Mouse (Mus musculus) ES-E14 (cell line): Measurements from ENCODE around the gene Il1a. TPM values are rescaled to one million over a fixed set of nuclear protein-coding genes. Genes with fewer than 3 reads are reported as not detected.

ENCODE experiments used
- DNase-seq: peaks from one replicate; pipeline ENCODE4 v3.0.0-alpha.2; 2013; ENCODE audit warnings: low read depth, low spot score
- H3K27ac ChIP-seq: 2 replicates; pipeline ENCODE4 v1.5.1; 2012; ENCODE audit warnings: low read depth, mild to moderate bottlenecking, low read length, moderate library complexity, mixed read lengths; ENCODE audit not compliant: poor library complexity, insufficient read depth, severe bottlenecking
- H3K36me3 ChIP-seq: 2 replicates; pipeline ENCODE4 v1.6.1; 2012; ENCODE audit warnings: mild to moderate bottlenecking, low read length, moderate library complexity, mixed read lengths; ENCODE audit not compliant: control insufficient read depth, poor library complexity, insufficient read depth, severe bottlenecking
- H3K4me1 ChIP-seq, 2 experiments: fragments of 150-350 bp in 1 of 2; sonication (generic) in 1 of 2; 2 replicates each; pipeline ENCODE4 v1.6.1; 2012; ENCODE audit warnings: low read length in 2 of 2, mild to moderate bottlenecking in 1 of 2, mixed read lengths in 1 of 2; ENCODE audit not compliant: control insufficient read depth in 2 of 2, insufficient read depth in 2 of 2, poor library complexity in 1 of 2
- H3K4me3 ChIP-seq, 2 experiments: fragments of 150-350 bp in 1 of 2; sonication (generic) in 1 of 2; 2 replicates each; pipeline ENCODE4 v1.5.1; 2012; ENCODE audit warnings: low read length in 2 of 2, low read depth in 1 of 2, mild to moderate bottlenecking in 1 of 2, mixed read lengths in 1 of 2; ENCODE audit not compliant: insufficient read depth in 1 of 2, poor library complexity in 1 of 2, severe bottlenecking in 1 of 2
- H3K9ac ChIP-seq: 2 replicates; pipeline ENCODE4 v1.6.1; 2012; ENCODE audit warnings: low read depth, mild to moderate bottlenecking, low read length, mixed read lengths; ENCODE audit not compliant: poor library complexity, insufficient read depth, severe bottlenecking
- H3K9me3 ChIP-seq: fragments of 150-350 bp; sonication (generic); 2 replicates; pipeline ENCODE4 v1.6.1; 2012; ENCODE audit warnings: low read depth, mild to moderate bottlenecking, low read length; ENCODE audit not compliant: control insufficient read depth, insufficient read depth
- CHD2 ChIP-seq: IDR thresholded peaks from 2 replicates; pipeline ENCODE4 v1.6.1; 2014; ENCODE audit warnings: mild to moderate bottlenecking, low read depth, low read length, inconsistent platforms
- HCFC1 ChIP-seq: IDR thresholded peaks from 2 replicates; pipeline ENCODE4 v1.6.1; 2012; ENCODE audit warnings: low read length, inconsistent platforms, borderline replicate concordance; ENCODE audit not compliant: insufficient read depth
- MAFK ChIP-seq: IDR thresholded peaks from 2 replicates; pipeline ENCODE4 v1.6.1; 2014; ENCODE audit warnings: mild to moderate bottlenecking, low read depth, low read length, inconsistent platforms; ENCODE audit not compliant: insufficient read depth
- ZC3H11A ChIP-seq: IDR thresholded peaks from 2 replicates; pipeline ENCODE4 v1.6.1; 2012; ENCODE audit warnings: low read depth, mild to moderate bottlenecking, inconsistent platforms, low read length, borderline replicate concordance
- ZNF384 ChIP-seq: IDR thresholded peaks from 2 replicates; pipeline ENCODE4 v1.6.1; 2012; ENCODE audit warnings: low read depth, low read length, inconsistent platforms
- in situ Hi-C, 2 experiments: fragments of 600-800 bp; cut with MboI; formaldehyde crosslinking; loops; one replicate each; pipeline ENCODE4 v1.15.1; 2025; ENCODE audit warnings: low sequenced_read_pairs in 2 of 2, inconsistent platforms in 1 of 2; ENCODE audit not compliant: unreplicated experiment in 2 of 2
- total RNA-seq: library from RNA; depleted of rRNA; stranded (reverse); fragments of 300-350 nt; gene quantifications from 2 replicates; pipeline ENCODE4 v1.2.3, GENCODE M21; 2012

Gene Il1a
- total RNA-seq, 1 experiment, result not detected

GRCm38 (mm10) chr2:129269161-129269643, 40.6 kb downstream of the Il1a start:
- no peak for TF ChIP-seq HCFC1
- TF ChIP-seq MAFK, result no peak
- no peak for TF ChIP-seq ZNF384
- DNase-seq, result no peak
- Histone ChIP-seq H3K9me3 (no peaks in the 10 kb centered on the region; the same call in 1 of the 2 replicates), H3K27ac (no peak overlapping the region), H3K9ac (no peak overlapping the region), H3K4me1 (no peaks in the 10 kb centered on the region), H3K4me3 (no peak overlapping the region), H3K36me3 (peaks cover 25% of the 10 kb centered on the region)
- in situ Hi-C loops, result no loop called here

DNA sequence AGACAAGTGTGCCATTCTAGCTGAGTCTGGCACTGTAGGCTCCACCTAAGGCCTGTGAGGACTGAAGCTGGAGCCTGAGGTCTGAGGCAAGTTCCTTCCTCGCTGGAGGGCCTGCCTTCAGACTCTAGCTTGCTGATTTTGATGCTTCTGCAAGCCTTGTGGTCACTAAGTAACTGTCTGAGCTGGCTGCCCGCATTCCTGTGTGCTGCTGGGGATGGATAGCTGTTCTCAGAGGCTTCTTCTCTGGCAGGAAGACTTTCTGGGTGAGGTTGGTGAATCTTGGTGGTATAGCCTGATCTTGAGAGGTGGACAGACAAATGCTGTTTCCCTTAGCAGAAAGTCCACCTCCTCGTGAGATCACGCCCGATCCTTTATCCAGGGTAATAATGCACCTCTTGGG, 42.0 kb downstream of the Il1a start:
- no peaks in the 10 kb centered on the region for H3K4me1 ChIP-seq
- H3K9me3 ChIP-seq, result no peaks in the 10 kb centered on the region; the same call in 1 of the 2 replicates
- TF ChIP-seq HCFC1 (no peak), CHD2 (no peak), ZC3H11A (no peak), MAFK (no peak)
- no peak for DNase-seq
- peaks cover 23% of the 10 kb centered on the region for H3K36me3 ChIP-seq
- H3K27ac ChIP-seq, result no peak overlapping the region
- H3K9ac ChIP-seq, result no peak overlapping the region
- in situ Hi-C loops, result no loop called here
- H3K4me3 ChIP-seq, result no peak overlapping the region

- Histone ChIP-seq H3K36me3 (peaks cover 14% of the 10 kb centered on the region), H3K4me1 (no peaks in the 10 kb centered on the region), H3K4me3 (no peak overlapping the region), H3K9me3 (no peaks in the 10 kb centered on the region; the same call in 1 of the 2 replicates), H3K9ac (no peak overlapping the region), H3K27ac (no peak overlapping the region)
- in situ Hi-C loops, result no loop called here
- DNase-seq, result no peak
- TF ChIP-seq ZC3H11A, result no peak
Observed at GRCm38 (mm10) chr2:129265316-129265715, 44.5 kb downstream of the Il1a start.

DNA sequence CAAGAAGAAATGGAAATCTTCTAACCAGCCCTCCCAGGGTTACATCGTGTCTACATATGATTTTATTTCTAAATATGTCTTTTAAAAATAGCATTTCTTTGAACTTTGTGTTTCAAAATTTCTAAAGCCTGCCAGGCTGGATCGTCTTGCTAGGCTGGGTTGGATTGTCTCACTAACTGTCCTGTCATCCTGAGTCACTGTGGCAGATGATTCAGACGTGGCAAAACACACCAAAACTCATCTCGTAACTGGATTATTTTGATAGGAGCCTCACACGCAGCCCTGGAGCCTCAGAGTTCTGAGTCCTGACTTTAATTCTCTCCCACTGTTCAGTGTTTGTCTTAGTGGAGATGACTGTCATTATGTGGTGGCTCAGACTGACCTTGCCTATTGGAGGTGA, 46.7 kb downstream of the Il1a start:
- TF ChIP-seq ZNF384, result no peak
- no peak for TF ChIP-seq MAFK
- no peak for TF ChIP-seq CHD2
- TF ChIP-seq HCFC1, result no peak
- TF ChIP-seq ZC3H11A, result no peak
- no peaks in the 10 kb centered on the region for H3K36me3 ChIP-seq
- H3K9ac ChIP-seq, result no peak overlapping the region
- H3K4me1 ChIP-seq, result peaks cover 0 to 6% of the 10 kb centered on the region in 2 experiments; a peak in 1 of 4 replicates
- no peaks in the 10 kb centered on the region; the same call in 1 of the 2 replicates for H3K9me3 ChIP-seq
- no peak overlapping the region for H3K27ac ChIP-seq
- no peak for DNase-seq
- in situ Hi-C loops, result no loop called here
- H3K4me3 ChIP-seq, result no peak overlapping the region

GRCm38 (mm10) chr2:129261151-129261794, 48.5 kb downstream of the Il1a start:
- Histone ChIP-seq H3K27ac (no peak overlapping the region), H3K9me3 (no peaks in the 10 kb centered on the region; the same call in 1 of the 2 replicates), H3K4me1 (peaks cover 0 to 8% of the 10 kb centered on the region in 2 experiments; a peak in 1 of 4 replicates), H3K9ac (no peak overlapping the region), H3K4me3 (no peak overlapping the region), H3K36me3 (no peaks in the 10 kb centered on the region)
- no peak for DNase-seq
- TF ChIP-seq HCFC1, result no peak
- in situ Hi-C loops, result no loop called here
